Mouse (Mus musculus) spleen, adult 2 months (tissue): ENCODE results near the gene Tsen34. TPM values are rescaled to one million over a fixed set of nuclear protein-coding genes. Genes with fewer than 3 reads are reported as not detected.

Experiments used
- DNase-seq, 2 experiments: peaks; one replicate each; pipeline versions ENCODE4 v3.0.0 to v3.0.0-alpha.2; 2012 to 2021; ENCODE audit warnings: low spot score in 2 of 2, low read depth in 1 of 2
- H3K27ac ChIP-seq: fragments of 200-500 bp; 2 replicates; pipeline ENCODE4 v1.5.1; 2012; ENCODE audit warnings: low read length, inconsistent platforms; ENCODE audit not compliant: insufficient read depth
- H3K27me3 ChIP-seq: fragments of 200-500 bp; 2 replicates; pipeline ENCODE4 v1.6.1; 2012; ENCODE audit warnings: mild to moderate bottlenecking, moderate library complexity, low read length, inconsistent platforms; ENCODE audit not compliant: control insufficient read depth, insufficient read depth
- H3K36me3 ChIP-seq: fragments of 200-500 bp; 2 replicates; pipeline ENCODE4 v1.6.1; 2012; ENCODE audit warnings: mild to moderate bottlenecking, low read length, inconsistent platforms; ENCODE audit not compliant: control insufficient read depth, insufficient read depth
- H3K4me1 ChIP-seq: fragments of 200-500 bp; 2 replicates; pipeline ENCODE4 v1.6.1; 2011; ENCODE audit warnings: inconsistent platforms; ENCODE audit not compliant: control insufficient read depth, insufficient read depth, insufficient read length
- H3K4me3 ChIP-seq: fragments of 200-500 bp; 2 replicates; pipeline ENCODE4 v1.5.1; 2011; ENCODE audit warnings: mild to moderate bottlenecking, inconsistent platforms; ENCODE audit not compliant: insufficient read depth, insufficient read length; ENCODE audit errors: extremely low read depth
- CTCF ChIP-seq: fragments of 200-500 bp; IDR thresholded peaks from 2 replicates; pipeline ENCODE4 v1.5.1; 2011; ENCODE audit warnings: mild to moderate bottlenecking, inconsistent platforms; ENCODE audit not compliant: insufficient read depth, insufficient read length, insufficient replicate concordance; ENCODE audit errors: extremely low read depth
- POLR2A ChIP-seq: fragments of 200-500 bp; IDR thresholded peaks from 2 replicates; pipeline ENCODE4 v1.6.1; 2011; ENCODE audit warnings: low read depth, low read length, inconsistent platforms
- WGBS: fragments of 180-500 bp; shearing (Covaris S2); methylation state at CpG from one replicate; pipeline ENCODE4 v1.1.7; 2018; 5-methylcytosine and 5-hydroxymethylcytosine counted together
- polyA plus RNA-seq: library from polyadenylated mRNA; depleted of rRNA; stranded (reverse); fragments of >200 nt; gene quantifications from 2 replicates; pipeline ENCODE4 v1.2.3, GENCODE M21; 2012; rRNA removed

Tsen34 gene
- polyA plus RNA-seq: 29.2 and 47.1 TPM in 2 replicates

DNA sequence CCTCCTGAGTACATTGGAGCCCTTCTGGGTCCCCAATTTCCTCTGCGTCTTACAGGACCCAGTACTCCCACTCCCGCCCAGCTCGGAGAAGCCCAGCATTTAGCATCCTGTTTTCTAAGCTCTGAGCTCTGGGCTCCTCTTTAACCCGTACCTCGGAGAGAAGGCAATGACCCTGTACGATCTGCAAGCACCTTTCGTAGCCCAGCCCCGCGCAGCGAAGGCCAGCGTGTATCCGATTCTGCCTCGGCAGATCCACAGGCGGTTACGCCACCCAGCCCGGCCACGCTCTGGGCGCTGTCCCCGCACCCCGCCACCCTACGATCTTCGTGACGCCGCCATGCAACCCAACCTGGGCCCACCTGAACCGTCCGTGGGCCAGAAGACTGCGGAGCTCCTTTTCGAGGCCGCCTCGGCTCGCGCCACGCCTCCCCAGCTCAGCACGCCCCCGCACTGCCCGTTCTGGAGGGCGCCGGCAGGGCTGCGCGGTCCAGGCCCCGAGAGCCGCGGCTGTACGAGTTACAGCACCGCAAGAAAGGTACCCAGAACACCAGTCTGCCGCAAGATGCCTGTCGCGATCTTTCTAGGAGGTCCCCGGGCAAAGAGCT, at the start of gene Tsen34:
TSS of gene Tsen34 (plus strand) at position 482 of the 605 bp plus-strand sequence.
- WGBS: under 1% methylated on average over 49 of the region's 49 CpGs
- DNase-seq: no peak
- H3K27me3 ChIP-seq: no peaks in the 10 kb centered on the region
- peak within 1 kb of the TSS; percentile 92 for H3K27ac ChIP-seq
- peaks cover 6% of the 10 kb centered on the region; the same call in 1 of the 2 replicates for H3K4me1 ChIP-seq
- peaks cover 8% of the 10 kb centered on the region for H3K36me3 ChIP-seq
- peak within 1 kb of the TSS; percentile 72 for H3K4me3 ChIP-seq
- TF ChIP-seq CTCF (0 out of 2 replicates have a peak, but pooled peaks have one; percentile 13), POLR2A (no peak)

DNA sequence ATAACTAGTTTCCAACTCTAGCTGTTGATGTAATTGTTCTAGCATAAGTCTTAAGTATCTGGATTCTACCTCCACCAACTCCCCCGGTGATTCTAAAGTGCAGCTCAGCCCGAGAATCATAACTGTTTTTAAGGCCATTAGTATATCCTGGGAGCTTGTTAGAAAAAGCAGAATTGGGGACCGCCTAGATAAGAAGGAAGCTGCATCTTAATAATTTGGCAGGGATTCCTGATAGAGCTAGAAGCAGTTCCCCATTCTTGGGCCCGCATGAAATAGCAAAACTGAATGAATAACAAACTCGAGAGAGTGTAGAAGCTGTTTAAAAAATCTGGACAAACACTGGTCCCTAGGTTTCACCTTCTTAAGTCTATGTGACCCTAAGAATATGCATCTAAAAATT, 49.3 kb upstream of the Tsen34 start:
- H3K36me3 ChIP-seq: peaks cover 17% of the 10 kb centered on the region
- H3K27me3 ChIP-seq: no peaks in the 10 kb centered on the region
- peaks cover 12% of the 10 kb centered on the region; the same call in 1 of the 2 replicates for H3K4me1 ChIP-seq
- no peak overlapping the region for H3K4me3 ChIP-seq
- no peak overlapping the region for H3K27ac ChIP-seq
- WGBS: 21% methylated on average over 5 of the region's 5 CpGs
- TF ChIP-seq POLR2A (no peak), CTCF (no peak)
- DNase-seq: no peak

DNA sequence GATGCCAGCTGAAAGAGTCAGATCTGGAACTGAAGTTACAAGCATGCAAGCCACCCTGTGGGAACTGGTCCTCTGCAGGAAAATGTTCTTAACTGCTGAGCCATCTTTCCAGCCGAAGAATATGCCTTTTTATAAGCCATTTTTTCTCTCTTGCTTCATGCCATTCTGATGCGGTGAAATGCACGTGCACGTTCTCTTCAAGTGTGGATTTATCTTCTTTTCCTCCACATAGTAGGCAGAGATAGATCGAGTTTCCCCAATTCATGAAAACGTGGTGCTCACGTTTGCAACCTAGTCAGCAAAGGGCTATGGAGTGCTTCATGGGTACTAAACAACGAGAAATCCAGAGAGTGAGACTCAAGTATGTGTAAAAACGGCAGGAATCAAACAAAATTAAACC, 48.8 kb upstream of the Tsen34 start:
- H3K36me3 ChIP-seq: peaks cover 12% of the 10 kb centered on the region
- TF ChIP-seq POLR2A (no peak), CTCF (no peak)
- 9% methylated on average over 9 of the region's 9 CpGs for WGBS
- H3K27ac ChIP-seq: no peak overlapping the region
- DNase-seq: no peak
- no peak overlapping the region for H3K4me3 ChIP-seq
- no peaks in the 10 kb centered on the region for H3K27me3 ChIP-seq
- H3K4me1 ChIP-seq: peaks cover 12% of the 10 kb centered on the region; the same call in 1 of the 2 replicates

DNA sequence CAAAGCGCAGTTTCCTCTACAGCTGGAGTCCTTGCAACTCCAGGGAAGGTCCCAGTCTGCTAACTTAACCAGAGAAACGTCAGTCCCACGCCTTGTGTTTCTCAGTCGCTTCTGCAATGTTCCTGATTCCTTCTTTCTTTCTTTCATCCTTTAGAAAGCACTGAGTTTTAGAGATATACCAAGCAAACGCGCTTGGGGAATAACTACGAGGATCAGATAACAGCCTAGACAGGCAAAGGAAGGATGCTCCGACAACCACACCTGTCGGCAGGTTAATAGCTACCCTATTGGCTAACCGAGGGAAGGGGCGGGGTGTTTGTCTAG, 48.4 kb upstream of the Tsen34 start:
- peak overlapping the region; percentile 53 for H3K27ac ChIP-seq
- peaks cover 12% of the 10 kb centered on the region; the same call in 1 of the 2 replicates for H3K4me1 ChIP-seq
- peak overlapping the region; percentile 34; the same call in 1 of the 2 replicates for H3K4me3 ChIP-seq
- H3K27me3 ChIP-seq: no peaks in the 10 kb centered on the region
- TF ChIP-seq CTCF (no peak), POLR2A (no peak)
- DNase-seq: peak in 1 of 2 experiments; percentile 91
- peaks cover 11% of the 10 kb centered on the region for H3K36me3 ChIP-seq
- WGBS: 1% methylated on average over 11 of the region's 11 CpGs

DNA sequence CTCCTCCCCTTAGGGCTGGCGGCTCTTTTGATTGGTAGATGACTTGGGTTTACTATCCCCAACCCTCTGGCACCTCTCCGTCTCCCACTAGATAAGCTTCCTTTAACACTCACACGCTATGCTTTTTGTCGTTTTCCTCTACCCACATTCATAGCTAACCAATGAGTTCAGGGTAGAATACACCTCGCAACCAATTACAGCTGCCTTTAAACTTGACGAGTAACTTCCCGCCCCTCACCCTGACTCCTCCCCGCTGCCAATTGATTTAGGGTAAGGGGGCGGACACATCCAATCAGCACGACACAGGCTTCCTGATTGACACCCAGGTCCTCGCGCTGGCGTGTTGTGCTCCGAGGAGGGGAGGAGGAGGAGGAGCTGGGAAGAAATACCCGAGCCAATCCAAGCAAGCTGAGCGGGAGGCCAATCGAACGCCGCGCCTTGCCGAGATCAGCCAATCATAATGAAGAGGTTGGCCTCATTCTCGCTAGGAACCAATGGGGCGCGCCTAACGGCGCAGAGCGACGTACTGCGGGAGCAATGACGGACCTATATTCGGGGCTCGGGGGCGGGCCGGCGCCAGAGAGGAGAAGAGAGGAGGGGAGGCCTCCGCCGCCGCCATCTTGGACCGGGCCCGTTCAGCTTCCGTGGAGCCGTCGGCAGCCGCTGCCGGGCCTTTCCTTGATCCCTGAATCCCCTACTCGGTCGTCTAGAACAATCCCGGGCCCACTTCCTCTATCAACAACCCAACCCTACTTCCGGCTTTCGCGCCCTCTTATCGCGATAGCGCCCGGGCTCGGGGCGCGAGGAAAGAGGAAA, 47.8 kb upstream of the Tsen34 start, which contains the start of gene Cnot3:
TSS of gene Cnot3 (plus strand) at position 597 of the 816 bp plus-strand sequence.
- H3K27me3 ChIP-seq: no peaks in the 10 kb centered on the region
- DNase-seq: peak; percentile 95 to 100
- peaks cover 12% of the 10 kb centered on the region; the same call in 1 of the 2 replicates for H3K4me1 ChIP-seq
- peak within 1 kb of the TSS; percentile 99 for H3K4me3 ChIP-seq
- peaks cover 7% of the 10 kb centered on the region for H3K36me3 ChIP-seq
- peak within 1 kb of the TSS; percentile 97 for H3K27ac ChIP-seq
- no peak for TF ChIP-seq CTCF
- peak; percentile 67 for TF ChIP-seq POLR2A
- WGBS: under 1% methylated on average over 58 of the region's 58 CpGs

DNA sequence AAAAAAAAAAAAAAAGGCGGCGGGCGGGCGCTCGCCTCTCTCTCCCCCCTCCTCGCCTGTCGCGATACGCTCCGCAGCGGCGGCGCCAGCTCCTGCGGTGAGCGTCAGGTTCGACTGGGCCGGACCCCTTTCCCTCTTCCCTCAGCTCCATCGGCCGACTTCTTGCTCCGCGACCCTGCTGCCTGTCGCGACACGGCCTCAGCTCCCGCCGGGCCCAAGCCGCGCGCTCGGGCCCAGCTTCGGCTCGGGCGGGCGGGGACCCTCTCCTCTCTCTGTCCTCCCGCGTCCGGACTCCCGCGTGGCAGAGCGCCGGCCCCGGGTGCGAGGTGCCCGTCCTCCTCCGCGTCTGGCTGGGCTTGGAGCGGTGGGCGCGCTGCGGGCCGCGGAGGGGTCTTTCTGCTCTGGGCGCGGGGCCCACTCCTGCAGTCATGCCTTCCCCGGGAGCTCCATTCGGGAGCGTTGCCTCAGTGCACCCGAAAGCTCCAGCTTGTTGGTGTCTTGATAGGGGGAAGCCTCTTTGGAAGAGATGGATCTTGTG, 47.1 kb upstream of the Tsen34 start:
- H3K27me3 ChIP-seq: no peaks in the 10 kb centered on the region
- no peak for DNase-seq
- H3K27ac ChIP-seq: peak overlapping the region; percentile 97
- TF ChIP-seq POLR2A (no peak), CTCF (no peak)
- whole genome bisulfite sequencing: 1% methylated on average over 53 of the region's 58 CpGs
- H3K4me3 ChIP-seq: peak overlapping the region; percentile 99
- H3K4me1 ChIP-seq: peaks cover 12% of the 10 kb centered on the region; the same call in 1 of the 2 replicates
- peaks cover 5% of the 10 kb centered on the region for H3K36me3 ChIP-seq
